Mouse (Mus musculus) layer of hippocampus, adult 8-10 months (tissue): ENCODE data around the gene Il10. TPM values are rescaled to one million over a fixed set of nuclear protein-coding genes. Genes with fewer than 3 reads are reported as not detected.
"Not testable (repeated sequence)": the region's sequence is repeated elsewhere in the genome, so short reads cannot be mapped to it uniquely, and the experiment has no call there.

ENCODE experiments used
- DNase-seq, 2 experiments: peaks; one replicate each; pipeline ENCODE4 v3.0.0; 2022; ENCODE audit warnings: low spot score in 2 of 2
- total RNA-seq, 4 experiments: library from RNA; stranded (reverse); gene quantifications; 2 replicates each; pipeline ENCODE4 v1.2.4; 2022

The Il10 gene
- total RNA-seq, 4 experiments from 2014 or later: not detected

DNA sequence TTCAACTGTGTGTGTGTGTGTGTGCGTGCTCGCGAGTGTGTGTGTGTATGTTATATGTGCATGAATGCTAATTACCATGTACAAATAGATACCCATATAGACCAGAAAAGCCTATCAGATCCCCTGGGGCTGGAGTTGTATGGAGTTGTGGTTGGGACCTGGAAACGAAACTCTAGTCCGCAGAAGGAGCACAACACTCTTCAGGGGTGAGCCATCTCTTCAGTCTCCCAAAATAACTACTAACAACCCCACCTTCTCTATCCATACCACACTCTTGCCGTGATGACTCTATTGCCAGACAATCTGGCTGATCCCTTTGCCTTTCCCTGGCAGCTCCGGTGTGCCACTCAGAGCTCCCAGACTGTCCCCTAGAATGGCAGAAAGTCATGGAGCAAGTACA is 3.8 kb upstream of the Il10 start:
- no peak for DNase-seq

GRCm38 (mm10) chr1:131020425-131021310 is 1.0 kb downstream of the Il10 start:
- DNase-seq: no peak

GRCm38 (mm10) chr1:131021438-131021837 is 1.8 kb downstream of the Il10 start:
- DNase-seq: no peak

DNA sequence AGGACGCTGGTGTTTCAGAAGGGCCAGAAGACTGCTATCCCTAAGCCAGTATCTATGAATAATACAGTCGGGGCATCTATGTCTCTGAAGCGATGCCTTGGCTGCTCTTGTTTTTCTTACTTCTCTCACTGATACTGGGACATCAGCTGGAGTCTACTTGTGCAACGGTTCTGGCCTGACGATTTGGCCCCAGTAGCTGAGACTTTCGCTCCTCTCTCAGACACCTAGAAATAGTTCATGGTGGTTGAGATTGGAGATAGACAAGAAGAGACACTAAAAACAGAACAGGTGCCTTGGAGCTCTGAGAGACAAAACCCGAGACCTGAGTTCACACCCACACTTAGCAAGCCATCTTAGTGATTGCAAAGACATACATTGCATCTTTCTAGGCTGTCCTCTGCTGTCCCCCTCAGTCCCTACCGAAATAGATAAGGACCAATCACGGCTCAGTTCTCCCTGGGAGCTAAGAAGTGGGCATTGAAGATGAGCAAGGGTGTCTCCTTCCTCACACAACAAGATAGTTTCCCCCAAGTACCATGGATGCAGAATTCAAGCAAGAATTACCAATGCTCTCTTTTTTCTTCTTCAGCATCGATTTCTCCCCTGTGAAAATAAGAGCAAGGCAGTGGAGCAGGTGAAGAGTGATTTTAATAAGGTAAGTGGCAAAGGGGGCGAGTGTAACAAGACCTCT is 2.4 kb downstream of the Il10 start:
- no peak for DNase-seq

- DNase-seq: no peak
Observed at GRCm38 (mm10) chr1:131022591-131023249, 3.1 kb downstream of the Il10 start.

- not testable (repeated sequence) for DNase-seq
Observed at GRCm38 (mm10) chr1:131023250-131023858, 3.7 kb downstream of the Il10 start.

DNA sequence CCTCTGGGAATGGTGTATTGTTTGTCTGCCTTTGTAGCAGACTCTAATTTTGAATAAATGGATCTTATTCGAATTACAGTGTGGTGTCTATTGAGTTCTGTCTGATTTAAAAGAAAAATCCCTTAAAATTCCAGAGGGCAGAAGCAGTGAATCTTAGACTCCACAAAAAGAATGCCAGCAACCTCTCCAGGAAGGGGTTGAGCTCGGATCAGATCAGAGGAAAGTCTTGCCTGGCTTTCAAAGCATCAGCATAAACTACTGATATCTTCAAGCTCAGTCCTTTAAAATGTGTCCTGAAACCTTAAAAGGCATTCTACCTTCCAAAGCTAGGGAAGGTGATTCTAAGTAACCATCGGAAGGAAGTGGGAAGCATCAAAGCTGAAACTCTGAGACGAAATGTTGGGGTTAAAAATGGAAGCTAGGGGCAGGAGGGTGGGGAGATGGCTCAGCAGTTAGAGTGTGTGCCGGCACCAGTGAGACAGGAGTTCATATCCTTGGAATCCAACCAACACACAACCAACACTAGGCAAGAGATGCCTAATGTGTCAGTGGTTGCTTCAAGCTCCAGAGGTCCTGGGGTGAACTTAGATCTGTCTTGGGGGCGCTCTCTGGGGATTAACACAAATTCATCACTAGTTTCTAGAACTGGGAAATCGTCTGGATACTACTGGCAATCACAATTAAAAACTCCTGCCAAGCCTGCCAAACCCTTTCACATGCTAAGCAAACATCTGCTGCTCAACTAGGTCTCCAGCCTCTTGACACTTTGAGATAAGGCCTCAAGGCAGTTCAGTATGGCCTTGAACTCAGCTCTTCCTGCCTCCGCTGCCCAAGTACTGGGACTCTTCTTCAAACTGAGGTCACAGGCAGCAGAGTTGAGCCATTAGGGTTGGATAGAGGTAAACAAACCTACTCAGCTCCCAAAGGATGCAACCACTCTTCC is 5.5 kb downstream of the Il10 start:
- DNase-seq: no peak

DNA sequence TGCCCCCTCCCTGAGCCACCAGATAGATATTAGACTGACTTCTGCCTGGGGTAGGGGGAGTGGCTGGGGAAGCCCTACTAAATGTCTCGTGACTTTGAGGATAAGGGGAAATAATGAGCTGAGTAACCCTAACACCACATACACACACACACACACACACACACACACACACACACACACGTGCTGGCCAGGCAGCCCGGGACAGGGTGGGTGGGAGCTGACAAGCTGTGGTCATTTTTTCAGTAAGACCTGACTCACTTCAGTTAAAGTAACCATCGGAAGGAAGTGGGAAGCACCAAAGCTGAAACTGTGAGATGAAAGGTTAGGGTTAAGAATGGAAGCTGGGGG is 6.2 kb downstream of the Il10 start:
- no peak for DNase-seq

- no peak for DNase-seq
Observed at GRCm38 (mm10) chr1:131029215-131029614, 9.6 kb downstream of the Il10 start.

GRCm38 (mm10) chr1:131030261-131030660 is 10.6 kb downstream of the Il10 start:
- no peak for DNase-seq

GRCm38 (mm10) chr1:131031267-131031666 is 11.6 kb downstream of the Il10 start:
- no peak for DNase-seq

DNA sequence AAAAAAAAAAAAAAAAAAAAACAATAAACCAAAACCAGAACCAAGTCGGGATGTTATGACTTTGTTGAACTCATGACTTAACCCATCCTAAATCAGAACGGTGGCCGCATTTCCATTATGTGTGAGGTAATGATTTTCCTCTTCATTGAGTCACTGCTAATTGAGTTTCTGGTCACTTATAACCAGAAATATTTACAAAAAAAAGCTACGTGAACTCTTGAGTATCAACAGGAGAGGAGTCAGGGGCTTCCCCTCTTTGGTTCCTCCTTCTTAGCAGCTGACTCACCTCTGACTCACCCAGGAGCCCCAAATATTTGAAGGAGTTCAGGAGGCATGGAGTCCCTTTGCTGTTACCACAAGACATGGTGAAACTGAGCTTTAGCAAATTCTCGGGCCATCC is 18.4 kb downstream of the Il10 start:
- no peak for DNase-seq

- DNase-seq: no peak
Observed at GRCm38 (mm10) chr1:131038415-131039017, 18.9 kb downstream of the Il10 start.

GRCm38 (mm10) chr1:131039479-131039878 is 19.8 kb downstream of the Il10 start:
- no peak for DNase-seq

GRCm38 (mm10) chr1:131042263-131042662 is 22.6 kb downstream of the Il10 start:
- DNase-seq: no peak

DNA sequence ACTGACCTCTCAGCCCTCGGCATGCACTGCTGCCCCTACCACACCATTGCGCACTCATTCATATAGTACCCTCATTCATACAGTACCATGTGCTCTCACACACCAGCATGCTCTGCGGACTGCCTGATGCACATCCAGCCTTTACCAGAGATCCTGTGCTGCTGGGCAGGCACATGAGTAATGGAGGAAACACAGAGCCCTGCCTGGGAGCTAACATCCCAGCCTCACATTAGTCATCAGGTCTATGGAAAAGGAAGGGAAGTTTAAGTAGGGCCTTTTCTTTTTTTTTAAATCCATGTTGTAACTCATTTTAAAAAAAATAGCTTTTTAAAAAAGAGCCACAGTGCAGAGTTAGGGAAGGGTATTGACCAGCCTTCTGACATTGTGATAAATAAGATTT is 23.1 kb downstream of the Il10 start:
- DNase-seq: no peak

- no peak for DNase-seq
Observed at GRCm38 (mm10) chr1:131043636-131044035, 24.0 kb downstream of the Il10 start.

DNA sequence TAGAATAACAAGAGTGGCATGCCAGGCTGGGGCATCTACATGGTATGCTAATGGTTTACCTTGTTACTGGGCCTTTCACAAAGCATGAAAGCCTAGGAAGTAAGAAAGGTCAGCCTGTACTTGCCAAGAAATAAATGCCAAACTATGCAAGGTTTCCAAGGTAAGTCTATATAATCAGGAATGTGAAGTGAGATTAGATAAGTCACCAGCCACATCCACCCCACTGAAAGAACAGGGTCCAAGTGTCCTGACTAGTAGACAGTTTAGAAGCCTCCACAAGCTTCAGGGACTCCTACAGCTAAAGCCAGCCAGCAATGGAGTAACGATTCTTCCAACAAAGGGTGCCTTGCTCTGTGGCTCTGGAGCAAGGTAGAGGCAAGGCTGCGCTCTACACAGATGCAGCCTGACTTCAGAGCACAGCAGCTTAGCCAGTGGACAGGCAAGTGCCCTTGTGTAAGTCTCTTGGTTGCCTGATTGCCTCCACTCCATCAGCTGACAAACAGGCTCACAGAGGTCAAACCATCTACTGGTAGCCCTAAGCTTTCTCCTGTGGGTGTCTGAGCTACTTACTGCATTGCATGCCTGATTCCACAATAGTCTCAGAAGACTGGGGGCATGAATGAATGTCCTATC is 26.2 kb downstream of the Il10 start:
- no peak for DNase-seq

- no peak for DNase-seq
Observed at GRCm38 (mm10) chr1:131046607-131047006, 27.0 kb downstream of the Il10 start.
